Mouse (Mus musculus) hindbrain, postnatal 0 days (tissue): Measurements from ENCODE around the gene Gatad2a. TPM values are rescaled to one million over a fixed set of nuclear protein-coding genes. Genes with fewer than 3 reads are reported as not detected.

Source experiments
- ATAC-seq: fragments of 200-750 bp; cut with Nextera tagmentation; 2 replicates; pipeline ENCODE4 v1.8.0; 2017; ENCODE audit warnings: mild to moderate bottlenecking, moderate TSS enrichment, moderate library complexity
- DNase-seq: peaks from one replicate; pipeline ENCODE4 v3.0.0-alpha.2; 2015; ENCODE audit warnings: low spot score
- H3K27ac ChIP-seq: fragments of 300-500 bp; sonication (generic); 2 replicates; pipeline ENCODE4 v1.5.1; 2014; ENCODE audit warnings: mild to moderate bottlenecking
- H3K27me3 ChIP-seq: fragments of 300-500 bp; sonication (generic); 2 replicates; pipeline ENCODE4 v1.6.1; 2014; ENCODE audit warnings: low read length, mixed read lengths; ENCODE audit not compliant: insufficient read depth
- H3K36me3 ChIP-seq: fragments of 300-500 bp; sonication (generic); 2 replicates; pipeline ENCODE4 v1.6.1; 2014; ENCODE audit warnings: low read length, mixed read lengths; ENCODE audit not compliant: insufficient read depth
- H3K4me1 ChIP-seq: fragments of 300-500 bp; sonication (generic); 2 replicates; pipeline ENCODE4 v1.6.1; 2014; ENCODE audit warnings: antibody characterized with exemption, low read length, mixed read lengths; ENCODE audit not compliant: insufficient read depth
- H3K4me2 ChIP-seq: fragments of 300-500 bp; sonication (generic); 2 replicates; pipeline ENCODE4 v1.6.1; 2014; ENCODE audit warnings: low read depth, mild to moderate bottlenecking, low read length, moderate library complexity, mixed read lengths
- H3K4me3 ChIP-seq: fragments of 300-500 bp; sonication (generic); 2 replicates; pipeline ENCODE4 v1.5.1; 2014; ENCODE audit warnings: low read length
- H3K9ac ChIP-seq: fragments of 300-500 bp; sonication (generic); replicated peaks from 2 replicates; pipeline ENCODE4 v1.6.1; 2014; ENCODE audit warnings: mild to moderate bottlenecking, low read length, moderate library complexity, mixed read lengths
- H3K9me3 ChIP-seq: fragments of 300-500 bp; sonication (generic); 2 replicates; pipeline ENCODE4 v1.6.1; 2016; ENCODE audit warnings: low read length, mixed read lengths
- CTCF ChIP-seq: IDR thresholded peaks from 2 replicates; pipeline ENCODE4 v1.5.1; 2016; ENCODE audit warnings: antibody characterized with exemption, control low read depth, low read depth
- WGBS: fragments of 180-500 bp; shearing (Covaris S2); extraction: QIAGEN DNeasy Blood & Tissue Kit; methylation state at CpG from one replicate; pipeline ENCODE4 v1.1.7; 2014; 5-methylcytosine and 5-hydroxymethylcytosine counted together
- polyA plus RNA-seq: library from polyadenylated mRNA; unstranded; fragments of >200 nt; fragmentation: Nextera tagmentation; extraction: Ambion mirVana; gene quantifications from 2 replicates; pipeline ENCODE4 v1.2.1, GENCODE M21; 2015
- total RNA-seq: library from RNA; depleted of rRNA; stranded (reverse); fragments of >200 nt; gene quantifications from 2 replicates; pipeline ENCODE4 v1.2.3, GENCODE M21; 2014

Gene Gatad2a
- total and polyA plus RNA-seq, 2 experiments from 2014 or later = 23.4 to 38.4 TPM

- Histone ChIP-seq H3K9ac (no peak overlapping the region; the same call in 1 of the 2 replicates), H3K27me3 (no peaks in the 10 kb centered on the region), H3K27ac (peak overlapping the region; percentile 17; the same call in 1 of the 2 replicates), H3K4me1 (no peaks in the 10 kb centered on the region), H3K4me3 (no peak overlapping the region), H3K4me2 (no peak overlapping the region), H3K36me3 (peaks cover 38% of the 10 kb centered on the region), H3K9me3 (no peaks in the 10 kb centered on the region)
- WGBS = 27% methylated on average over 5 of the region's 5 CpGs
- ATAC-seq (peak; percentile 52), DNase-seq (peak; percentile 79)
- peak; percentile 75 for TF ChIP-seq CTCF
Observed at GRCm38 (mm10) chr8:69915748-69916147, 80.4 kb downstream of the Gatad2a start.

GRCm38 (mm10) chr8:69914526-69914925 is 81.7 kb downstream of the Gatad2a start:
- ATAC-seq (no peak), DNase-seq (no peak)
- TF ChIP-seq CTCF = no peak
- Histone ChIP-seq H3K9me3 (no peaks in the 10 kb centered on the region), H3K27me3 (no peaks in the 10 kb centered on the region), H3K4me1 (no peaks in the 10 kb centered on the region), H3K36me3 (peaks cover 49% of the 10 kb centered on the region), H3K4me2 (no peak overlapping the region), H3K27ac (no peak overlapping the region), H3K9ac (no peak overlapping the region), H3K4me3 (no peak overlapping the region)
- WGBS = 82% methylated on average over 4 of the region's 4 CpGs

GRCm38 (mm10) chr8:69912478-69913074 is 83.6 kb downstream of the Gatad2a start:
- no peaks in the 10 kb centered on the region for H3K9me3 ChIP-seq
- no peaks in the 10 kb centered on the region for H3K4me1 ChIP-seq
- no peak overlapping the region for H3K9ac ChIP-seq
- DNase-seq (no peak), ATAC-seq (no peak)
- 88% methylated on average over 12 of the region's 12 CpGs for WGBS
- TF ChIP-seq CTCF = no peak
- no peaks in the 10 kb centered on the region for H3K27me3 ChIP-seq
- H3K4me3 ChIP-seq = no peak overlapping the region
- peaks cover 61% of the 10 kb centered on the region for H3K36me3 ChIP-seq
- no peak overlapping the region for H3K4me2 ChIP-seq
- no peak overlapping the region for H3K27ac ChIP-seq

GRCm38 (mm10) chr8:69911917-69912316 is 84.3 kb downstream of the Gatad2a start:
- Histone ChIP-seq H3K27ac (no peak overlapping the region), H3K9me3 (no peaks in the 10 kb centered on the region), H3K4me2 (no peak overlapping the region), H3K4me1 (no peaks in the 10 kb centered on the region), H3K9ac (no peak overlapping the region), H3K27me3 (no peaks in the 10 kb centered on the region), H3K36me3 (peaks cover 61% of the 10 kb centered on the region), H3K4me3 (no peak overlapping the region)
- TF ChIP-seq CTCF = no peak
- DNase-seq (no peak), ATAC-seq (no peak)
- WGBS = 96% methylated on average over 13 of the region's 13 CpGs

GRCm38 (mm10) chr8:69907106-69907505 is 89.1 kb downstream of the Gatad2a start:
- 89% methylated on average over 2 of the region's 2 CpGs for WGBS

GRCm38 (mm10) chr8:69906260-69906659 is 89.9 kb downstream of the Gatad2a start:
- Histone ChIP-seq H3K9ac (no peak overlapping the region), H3K4me1 (peaks cover 8% of the 10 kb centered on the region; the same call in 1 of the 2 replicates), H3K36me3 (peaks cover 28% of the 10 kb centered on the region; the same call in 1 of the 2 replicates), H3K27ac (no peak overlapping the region), H3K9me3 (no peaks in the 10 kb centered on the region), H3K4me3 (no peak overlapping the region), H3K27me3 (no peaks in the 10 kb centered on the region), H3K4me2 (no peak overlapping the region)
- WGBS = 91% methylated on average over 2 of the region's 2 CpGs
- DNase-seq = no peak
- no peak for ATAC-seq
- no peak for TF ChIP-seq CTCF

More at GRCm38 (mm10) chr8:69907106-69907505, 89.1 kb downstream of the Gatad2a start:
- no peak for TF ChIP-seq CTCF
- Histone ChIP-seq H3K36me3 (peaks cover 35% of the 10 kb centered on the region; the same call in 1 of the 2 replicates), H3K4me1 (peaks cover 8% of the 10 kb centered on the region; the same call in 1 of the 2 replicates), H3K27ac (no peak overlapping the region), H3K9ac (no peak overlapping the region), H3K9me3 (no peaks in the 10 kb centered on the region), H3K27me3 (no peaks in the 10 kb centered on the region), H3K4me2 (no peak overlapping the region), H3K4me3 (no peak overlapping the region)
- ATAC-seq (no peak), DNase-seq (no peak)

GRCm38 (mm10) chr8:69904096-69904495 is 92.1 kb downstream of the Gatad2a start:
- Histone ChIP-seq H3K4me1 (peaks cover 16% of the 10 kb centered on the region), H3K27ac (0 out of 2 replicates have a peak overlapping the region, but pooled peaks have one; percentile 95), H3K4me2 (peak overlapping the region; percentile 74; the same call in 1 of the 2 replicates), H3K27me3 (no peaks in the 10 kb centered on the region), H3K9ac (no peak overlapping the region), H3K9me3 (no peaks in the 10 kb centered on the region), H3K36me3 (peaks cover 8% of the 10 kb centered on the region; the same call in 1 of the 2 replicates), H3K4me3 (no peak overlapping the region)
- WGBS = 74% methylated on average over 8 of the region's 8 CpGs
- ATAC-seq (no peak), DNase-seq (no peak)
- TF ChIP-seq CTCF = no peak
